Mouse (Mus musculus) ES-E14 (cell line): Measurements from ENCODE around the gene Myl3. TPM values are rescaled to one million over a fixed set of nuclear protein-coding genes. Genes with fewer than 3 reads are reported as not detected.

Experiments used
- DNase-seq: peaks from one replicate; pipeline ENCODE4 v3.0.0-alpha.2; 2013; ENCODE audit warnings: low read depth, low spot score
- H3K27ac ChIP-seq: 2 replicates; pipeline ENCODE4 v1.5.1; 2012; ENCODE audit warnings: low read depth, mild to moderate bottlenecking, low read length, moderate library complexity, mixed read lengths; ENCODE audit not compliant: poor library complexity, insufficient read depth, severe bottlenecking
- H3K36me3 ChIP-seq: 2 replicates; pipeline ENCODE4 v1.6.1; 2012; ENCODE audit warnings: mild to moderate bottlenecking, low read length, moderate library complexity, mixed read lengths; ENCODE audit not compliant: control insufficient read depth, poor library complexity, insufficient read depth, severe bottlenecking
- H3K4me1 ChIP-seq, 2 experiments: fragments of 150-350 bp in 1 of 2; sonication (generic) in 1 of 2; 2 replicates each; pipeline ENCODE4 v1.6.1; 2012; ENCODE audit warnings: low read length in 2 of 2, mild to moderate bottlenecking in 1 of 2, mixed read lengths in 1 of 2; ENCODE audit not compliant: control insufficient read depth in 2 of 2, insufficient read depth in 2 of 2, poor library complexity in 1 of 2
- H3K4me3 ChIP-seq, 2 experiments: fragments of 150-350 bp in 1 of 2; sonication (generic) in 1 of 2; 2 replicates each; pipeline ENCODE4 v1.5.1; 2012; ENCODE audit warnings: low read length in 2 of 2, low read depth in 1 of 2, mild to moderate bottlenecking in 1 of 2, mixed read lengths in 1 of 2; ENCODE audit not compliant: insufficient read depth in 1 of 2, poor library complexity in 1 of 2, severe bottlenecking in 1 of 2
- H3K9ac ChIP-seq: 2 replicates; pipeline ENCODE4 v1.6.1; 2012; ENCODE audit warnings: low read depth, mild to moderate bottlenecking, low read length, mixed read lengths; ENCODE audit not compliant: poor library complexity, insufficient read depth, severe bottlenecking
- H3K9me3 ChIP-seq: fragments of 150-350 bp; sonication (generic); 2 replicates; pipeline ENCODE4 v1.6.1; 2012; ENCODE audit warnings: low read depth, mild to moderate bottlenecking, low read length; ENCODE audit not compliant: control insufficient read depth, insufficient read depth
- CHD2 ChIP-seq: IDR thresholded peaks from 2 replicates; pipeline ENCODE4 v1.6.1; 2014; ENCODE audit warnings: mild to moderate bottlenecking, low read depth, low read length, inconsistent platforms
- HCFC1 ChIP-seq: IDR thresholded peaks from 2 replicates; pipeline ENCODE4 v1.6.1; 2012; ENCODE audit warnings: low read length, inconsistent platforms, borderline replicate concordance; ENCODE audit not compliant: insufficient read depth
- MAFK ChIP-seq: IDR thresholded peaks from 2 replicates; pipeline ENCODE4 v1.6.1; 2014; ENCODE audit warnings: mild to moderate bottlenecking, low read depth, low read length, inconsistent platforms; ENCODE audit not compliant: insufficient read depth
- ZC3H11A ChIP-seq: IDR thresholded peaks from 2 replicates; pipeline ENCODE4 v1.6.1; 2012; ENCODE audit warnings: low read depth, mild to moderate bottlenecking, inconsistent platforms, low read length, borderline replicate concordance
- ZNF384 ChIP-seq: IDR thresholded peaks from 2 replicates; pipeline ENCODE4 v1.6.1; 2012; ENCODE audit warnings: low read depth, low read length, inconsistent platforms
- in situ Hi-C, 2 experiments: fragments of 600-800 bp; cut with MboI; formaldehyde crosslinking; loops; one replicate each; pipeline ENCODE4 v1.15.1; 2025; ENCODE audit warnings: low sequenced_read_pairs in 2 of 2, inconsistent platforms in 1 of 2; ENCODE audit not compliant: unreplicated experiment in 2 of 2
- total RNA-seq: library from RNA; depleted of rRNA; stranded (reverse); fragments of 300-350 nt; gene quantifications from 2 replicates; pipeline ENCODE4 v1.2.3, GENCODE M21; 2012

Gene Myl3
- total RNA-seq, 1 experiment, result 0.89 TPM

DNA sequence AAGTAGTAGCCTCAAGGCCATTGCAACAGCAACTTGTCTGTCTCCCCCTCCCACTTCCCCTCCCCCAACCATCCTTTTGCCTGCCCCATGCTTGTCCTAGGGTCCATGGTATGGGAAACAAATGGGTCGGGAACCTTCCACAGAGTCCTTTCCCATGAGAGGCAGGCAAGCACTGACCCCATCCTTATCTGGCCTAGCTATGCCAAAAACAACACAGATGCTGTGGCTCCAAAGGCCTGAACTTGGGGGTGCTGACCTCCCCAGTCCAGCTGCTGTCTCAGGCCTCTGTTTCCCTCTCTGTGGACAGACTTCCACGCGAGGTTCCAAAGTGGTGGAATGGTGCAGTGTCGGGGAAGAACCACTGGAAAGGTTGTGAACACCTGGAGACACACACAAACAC lies 12.1 kb downstream of the Myl3 start:
- Histone ChIP-seq H3K9me3 (no peaks in the 10 kb centered on the region), H3K4me3 (no peak overlapping the region), H3K36me3 (no peaks in the 10 kb centered on the region), H3K4me1 (0 out of 4 replicates have a peak, but pooled peaks cover 0 to 2% of the 10 kb centered on the region in 2 experiments), H3K9ac (no peak overlapping the region), H3K27ac (no peak overlapping the region)
- in situ Hi-C loops, result no loop called here
- no peak for TF ChIP-seq CHD2
- TF ChIP-seq MAFK, result no peak
- no peak for TF ChIP-seq HCFC1
- TF ChIP-seq ZNF384, result no peak
- TF ChIP-seq ZC3H11A, result no peak
- no peak for DNase-seq

DNA sequence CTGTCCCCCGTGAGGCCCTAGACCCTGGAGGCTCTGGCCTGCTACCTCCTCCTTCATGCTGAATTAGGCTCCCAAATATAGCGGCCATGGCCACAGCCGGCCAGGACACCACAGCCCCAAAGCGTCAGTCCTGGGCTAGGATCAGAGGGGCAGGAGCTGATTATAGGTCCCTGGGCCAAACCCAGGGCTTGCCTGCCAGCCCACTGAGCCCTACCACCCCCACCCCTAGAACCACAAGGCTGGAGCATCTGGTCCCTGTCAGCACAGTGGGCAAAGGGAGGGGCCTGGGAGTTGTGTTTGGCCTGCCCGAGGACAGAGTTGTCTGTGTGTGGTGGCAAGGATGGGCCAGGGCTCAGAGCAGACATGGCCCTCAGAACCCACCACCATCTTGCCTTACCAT lies 16.2 kb downstream of the Myl3 start:
- in situ Hi-C loops, result no loop called here
- Histone ChIP-seq H3K4me1 (no peaks in the 10 kb centered on the region), H3K9ac (no peak overlapping the region), H3K4me3 (no peak overlapping the region), H3K36me3 (no peaks in the 10 kb centered on the region), H3K9me3 (no peaks in the 10 kb centered on the region), H3K27ac (no peak overlapping the region)
- no peak for DNase-seq
- TF ChIP-seq HCFC1 (no peak), ZC3H11A (no peak), ZNF384 (no peak), MAFK (no peak), CHD2 (no peak)

DNA sequence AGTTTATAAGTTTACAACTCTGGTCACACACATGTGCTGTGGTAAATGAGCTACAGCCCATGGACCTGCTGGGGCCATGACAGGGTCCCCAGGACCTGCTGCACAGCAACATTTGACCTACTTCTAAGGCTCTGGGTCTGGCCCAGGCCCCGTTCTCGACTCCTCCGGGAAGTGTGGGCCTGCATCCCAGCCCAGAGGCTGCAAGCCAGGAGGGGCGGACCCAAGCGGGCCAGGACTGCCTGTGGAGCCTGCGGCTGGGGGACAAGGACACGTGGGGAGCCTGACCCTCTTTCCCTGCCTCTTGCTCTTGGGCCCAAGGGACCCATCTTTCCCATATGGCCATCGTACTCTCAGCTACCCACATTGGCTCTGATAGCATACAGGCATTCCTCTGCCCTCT lies 16.9 kb downstream of the Myl3 start:
- DNase-seq, result no peak
- H3K27ac ChIP-seq, result no peak overlapping the region
- H3K4me3 ChIP-seq, result no peak overlapping the region
- TF ChIP-seq CHD2 (no peak), HCFC1 (no peak), ZNF384 (no peak)
- H3K36me3 ChIP-seq, result no peaks in the 10 kb centered on the region
- H3K4me1 ChIP-seq, result no peaks in the 10 kb centered on the region; a peak in 1 of 4 replicates
- no peak overlapping the region for H3K9ac ChIP-seq
- H3K9me3 ChIP-seq, result no peaks in the 10 kb centered on the region
- in situ Hi-C loops, result no loop called here

DNA sequence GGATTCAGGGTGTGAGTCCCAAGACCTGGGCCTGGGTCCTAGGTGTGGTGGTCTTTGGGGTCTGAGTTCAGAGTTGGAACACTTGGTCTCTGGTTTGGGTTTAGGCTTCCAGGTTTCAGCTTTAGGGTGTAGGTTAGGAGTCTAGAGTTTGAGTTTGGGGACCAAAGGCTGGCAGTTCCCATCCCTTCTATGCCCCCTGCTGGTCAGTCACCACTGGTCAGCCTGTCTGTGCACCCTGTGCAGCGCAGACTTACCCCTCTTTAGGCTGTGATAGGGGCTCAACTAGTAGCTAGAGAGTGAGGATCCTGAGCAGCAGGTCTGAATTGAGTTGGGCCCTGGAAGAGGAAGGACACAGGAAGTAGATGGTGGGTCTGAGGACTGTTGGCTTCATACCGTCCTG lies 17.6 kb downstream of the Myl3 start:
- Histone ChIP-seq H3K4me3 (no peak overlapping the region), H3K27ac (no peak overlapping the region), H3K9ac (no peak overlapping the region), H3K9me3 (no peaks in the 10 kb centered on the region), H3K36me3 (no peaks in the 10 kb centered on the region), H3K4me1 (no peaks in the 10 kb centered on the region; a peak in 1 of 4 replicates)
- TF ChIP-seq ZNF384 (no peak), HCFC1 (no peak), MAFK (no peak), ZC3H11A (no peak), CHD2 (no peak)
- no peak for DNase-seq
- in situ Hi-C loops, result no loop called here

DNA sequence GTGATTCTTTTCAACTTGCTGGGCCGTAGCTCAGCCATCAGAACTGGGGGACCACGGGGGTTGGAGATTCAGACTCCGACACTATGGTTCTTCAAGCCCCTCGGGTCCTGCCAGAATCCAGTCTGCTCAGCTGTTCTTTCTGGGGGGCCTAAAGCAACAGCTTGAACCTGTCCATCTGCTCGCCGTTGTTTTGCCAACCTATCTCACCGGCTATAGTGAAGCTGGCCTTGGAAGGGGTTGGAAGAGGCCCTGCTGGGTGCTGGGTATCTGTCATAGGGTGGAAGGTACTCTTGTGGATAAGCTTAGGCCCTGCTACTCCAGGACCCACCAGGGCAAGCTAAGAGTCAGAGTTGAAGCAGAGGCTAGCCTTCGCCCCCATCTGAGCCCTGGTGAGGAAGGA lies 19.2 kb downstream of the Myl3 start:
- no peaks in the 10 kb centered on the region for H3K36me3 ChIP-seq
- in situ Hi-C loops, result no loop called here
- no peak for TF ChIP-seq ZC3H11A
- TF ChIP-seq ZNF384, result no peak
- TF ChIP-seq CHD2, result no peak
- no peak for TF ChIP-seq HCFC1
- no peak for TF ChIP-seq MAFK
- no peak for DNase-seq
- no peak overlapping the region for H3K27ac ChIP-seq
- no peaks in the 10 kb centered on the region for H3K9me3 ChIP-seq
- no peaks in the 10 kb centered on the region; a peak in 1 of 4 replicates for H3K4me1 ChIP-seq
- H3K9ac ChIP-seq, result no peak overlapping the region
- no peak overlapping the region for H3K4me3 ChIP-seq
